Mouse (Mus musculus): ENCODE measurements around the gene Map10. TPM values are rescaled to one million over a fixed set of nuclear protein-coding genes. Genes with fewer than 3 reads are reported as not detected.

Gene Map10
- polyA plus RNA-seq, 1 experiment from 2014 or later = 1.8 TPM

DNA sequence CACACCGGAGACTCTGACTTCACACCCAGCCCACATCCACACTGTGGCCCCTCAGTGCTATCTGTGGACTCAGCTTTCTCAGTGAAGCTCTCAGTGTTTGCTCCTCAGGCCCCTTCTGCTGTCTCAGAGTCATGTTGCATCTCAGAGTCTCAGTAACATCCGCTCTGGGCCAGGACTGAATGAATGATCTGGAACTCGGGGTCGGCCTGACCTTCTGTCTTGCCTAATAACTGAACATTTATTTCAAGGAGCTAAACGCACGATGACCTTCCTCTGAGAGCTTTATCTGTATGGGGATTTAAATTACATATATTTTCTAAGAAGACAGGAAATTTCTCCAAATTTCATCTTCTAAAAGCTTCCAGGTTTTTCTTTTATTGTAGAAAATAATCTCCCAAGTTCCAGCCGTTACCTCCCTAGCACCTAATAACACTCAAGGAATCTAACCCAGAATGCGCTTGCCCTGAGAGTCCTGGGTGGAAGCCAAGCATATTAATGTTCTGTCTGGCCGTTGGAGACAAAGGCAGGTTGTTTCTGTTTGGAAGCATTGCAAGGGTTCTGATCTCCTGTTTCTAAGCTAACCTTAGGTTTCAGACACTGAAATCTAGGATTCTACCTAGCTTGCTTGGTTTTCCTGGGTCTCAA is 16.7 kb downstream of the Map10 start:
- no peak for TF ChIP-seq CTCF (IDR thresholded peaks at IDR 0.05; ENCODE audit: low read depth)
- H3K9ac ChIP-seq (ENCODE audit: low read length) = no peak overlapping the region
- no peak overlapping the region for H3K27ac ChIP-seq (replicated peaks)
- no peaks in the 10 kb centered on the region for H3K9me3 ChIP-seq (ENCODE audit: control insufficient read depth, low read length)
- no peaks in the 10 kb centered on the region for H3K4me1 ChIP-seq (replicated peaks; ENCODE audit: control insufficient read depth, insufficient read depth)
- 63% methylated on average over 9 of the region's 9 CpGs for WGBS
- H3K27me3 ChIP-seq (ENCODE audit: control insufficient read depth, insufficient read depth, low read length) = no peaks in the 10 kb centered on the region
- H3K4me2 ChIP-seq (replicated peaks; ENCODE audit: low read depth) = no peak overlapping the region
- no peak for DNase-seq (ENCODE audit: low spot score)
- H3K36me3 ChIP-seq (ENCODE audit: control insufficient read depth, insufficient read depth, low read length) = no peaks in the 10 kb centered on the region
- no peak for ATAC-seq (ENCODE audit: low FRiP score, low TSS enrichment)
- H3K4me3 ChIP-seq (ENCODE audit: low read depth, low read length) = no peak overlapping the region

DNA sequence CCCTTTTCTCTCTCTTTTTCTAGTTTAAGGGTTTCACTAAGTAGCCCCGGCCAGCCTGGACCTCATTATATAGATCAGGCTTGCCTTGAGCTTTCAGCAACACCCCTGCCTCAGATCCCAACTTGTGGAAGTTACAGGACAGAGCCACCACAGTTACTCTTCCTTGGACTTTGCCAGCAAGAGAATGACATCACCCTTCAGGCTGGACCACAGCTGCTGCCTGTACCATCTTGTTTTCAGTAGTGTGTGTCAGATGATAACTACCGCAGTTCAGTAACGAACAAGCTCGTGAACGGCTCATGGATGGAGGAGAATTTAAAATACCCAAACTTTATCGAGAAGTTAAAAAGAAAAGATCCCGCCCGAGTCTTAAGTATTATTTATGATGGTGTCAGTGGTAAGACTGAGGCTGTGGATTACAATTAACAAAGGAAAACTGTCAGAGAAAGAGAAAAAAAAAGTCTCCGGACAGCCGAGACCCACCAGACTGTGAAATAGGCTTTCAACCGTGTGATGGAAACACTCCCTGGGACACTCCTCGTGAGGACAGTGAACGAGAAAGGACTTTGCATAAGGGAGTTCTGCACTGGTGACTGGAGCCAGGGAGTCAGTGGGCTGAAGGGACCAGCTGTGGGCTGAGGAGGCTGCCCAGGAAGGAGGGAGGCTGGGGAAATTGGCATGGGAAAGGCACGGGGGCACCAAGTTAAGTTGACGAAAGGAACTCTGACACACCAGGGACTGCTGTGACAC is 20.7 kb downstream of the Map10 start:
- TF ChIP-seq CTCF (IDR thresholded peaks at IDR 0.05; ENCODE audit: low read depth) = no peak
- no peak for TF ChIP-seq EP300 (optimal IDR thresholded peaks at IDR 0.05)
- Histone ChIP-seq H3K27me3 (ENCODE audit: control insufficient read depth, insufficient read depth, low read length) (no peaks in the 10 kb centered on the region), H3K9me3 (ENCODE audit: control insufficient read depth, low read length) (no peaks in the 10 kb centered on the region), H3K4me1 (replicated peaks; ENCODE audit: control insufficient read depth, insufficient read depth) (no peaks in the 10 kb centered on the region), H3K36me3 (ENCODE audit: control insufficient read depth, insufficient read depth, low read length) (no peaks in the 10 kb centered on the region), H3K27ac (replicated peaks) (no peak overlapping the region), H3K9ac (ENCODE audit: low read length) (no peak overlapping the region), H3K4me3 (ENCODE audit: low read depth, low read length) (no peak overlapping the region), H3K4me2 (replicated peaks; ENCODE audit: low read depth) (no peak overlapping the region)
- 68% methylated on average over 15 of the region's 15 CpGs for WGBS
- DNase-seq (ENCODE audit: low spot score) (no peak), ATAC-seq (ENCODE audit: low FRiP score, low TSS enrichment) (no peak)

DNA sequence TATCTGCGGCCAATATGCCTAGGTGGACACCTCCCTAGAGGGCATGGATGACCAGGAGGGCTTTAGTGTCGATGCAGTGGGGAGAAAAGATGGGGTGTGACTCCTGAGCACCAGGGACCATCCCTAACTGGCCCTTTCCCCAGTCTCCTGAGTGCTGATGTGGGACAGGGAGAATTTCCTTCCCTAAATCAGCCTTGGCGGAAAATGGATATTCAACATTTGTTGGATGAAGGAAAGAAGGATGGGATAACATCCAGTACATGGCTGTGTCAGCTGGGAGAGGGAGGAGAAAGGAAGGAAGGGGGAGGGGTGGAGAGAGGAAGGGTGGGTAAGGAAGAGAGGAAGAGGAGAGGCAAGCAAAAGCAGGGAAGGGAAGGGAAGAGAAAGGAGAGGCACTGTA is 21.3 kb downstream of the Map10 start:
- ATAC-seq (ENCODE audit: low FRiP score, low TSS enrichment) (no peak), DNase-seq (ENCODE audit: low spot score) (no peak)
- H3K4me3 ChIP-seq (ENCODE audit: low read depth, low read length) = no peak overlapping the region
- H3K27ac ChIP-seq (replicated peaks) = no peak overlapping the region
- H3K9ac ChIP-seq (ENCODE audit: low read length) = no peak overlapping the region
- WGBS = 72% methylated on average over 3 of the region's 3 CpGs
- TF ChIP-seq EP300 (optimal IDR thresholded peaks at IDR 0.05) = no peak
- TF ChIP-seq CTCF (IDR thresholded peaks at IDR 0.05; ENCODE audit: low read depth) = no peak
- no peaks in the 10 kb centered on the region for H3K36me3 ChIP-seq (ENCODE audit: control insufficient read depth, insufficient read depth, low read length)
- H3K9me3 ChIP-seq (ENCODE audit: control insufficient read depth, low read length) = no peaks in the 10 kb centered on the region
- H3K4me2 ChIP-seq (replicated peaks; ENCODE audit: low read depth) = no peak overlapping the region
- H3K27me3 ChIP-seq (ENCODE audit: control insufficient read depth, insufficient read depth, low read length) = no peaks in the 10 kb centered on the region
- no peaks in the 10 kb centered on the region for H3K4me1 ChIP-seq (replicated peaks; ENCODE audit: control insufficient read depth, insufficient read depth)

DNA sequence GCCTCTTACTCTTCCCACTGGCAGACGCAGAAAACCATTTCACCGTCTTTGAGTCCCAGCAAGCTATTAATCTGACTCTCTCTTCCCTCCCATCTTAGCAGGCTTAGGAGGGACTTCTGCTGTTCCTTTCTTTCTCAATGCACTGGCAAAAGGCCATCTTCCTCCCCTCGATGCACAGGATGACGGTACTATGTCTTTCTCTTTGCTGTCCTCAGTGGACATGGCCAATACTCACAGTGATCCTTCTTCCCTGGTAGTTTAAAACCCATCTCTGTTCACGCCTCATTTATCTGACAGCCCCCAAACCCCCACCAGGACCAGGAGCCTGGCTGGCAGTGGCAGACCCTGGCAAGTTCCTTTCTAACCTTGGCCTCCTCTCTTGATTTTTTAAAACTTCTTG is 22.8 kb downstream of the Map10 start:
- Histone ChIP-seq H3K27me3 (ENCODE audit: control insufficient read depth, insufficient read depth, low read length) (no peaks in the 10 kb centered on the region), H3K9me3 (ENCODE audit: control insufficient read depth, low read length) (no peaks in the 10 kb centered on the region), H3K27ac (replicated peaks) (no peak overlapping the region), H3K4me1 (replicated peaks; ENCODE audit: control insufficient read depth, insufficient read depth) (no peaks in the 10 kb centered on the region), H3K36me3 (ENCODE audit: control insufficient read depth, insufficient read depth, low read length) (no peaks in the 10 kb centered on the region), H3K4me2 (replicated peaks; ENCODE audit: low read depth) (no peak overlapping the region), H3K4me3 (ENCODE audit: low read depth, low read length) (no peak overlapping the region), H3K9ac (ENCODE audit: low read length) (no peak overlapping the region)
- TF ChIP-seq EP300 (optimal IDR thresholded peaks at IDR 0.05) = no peak
- no peak for TF ChIP-seq CTCF (IDR thresholded peaks at IDR 0.05; ENCODE audit: low read depth)
- ATAC-seq (ENCODE audit: low FRiP score, low TSS enrichment) = no peak
- no peak for DNase-seq (ENCODE audit: low spot score)
- WGBS = 39% methylated on average over 5 of the region's 5 CpGs

DNA sequence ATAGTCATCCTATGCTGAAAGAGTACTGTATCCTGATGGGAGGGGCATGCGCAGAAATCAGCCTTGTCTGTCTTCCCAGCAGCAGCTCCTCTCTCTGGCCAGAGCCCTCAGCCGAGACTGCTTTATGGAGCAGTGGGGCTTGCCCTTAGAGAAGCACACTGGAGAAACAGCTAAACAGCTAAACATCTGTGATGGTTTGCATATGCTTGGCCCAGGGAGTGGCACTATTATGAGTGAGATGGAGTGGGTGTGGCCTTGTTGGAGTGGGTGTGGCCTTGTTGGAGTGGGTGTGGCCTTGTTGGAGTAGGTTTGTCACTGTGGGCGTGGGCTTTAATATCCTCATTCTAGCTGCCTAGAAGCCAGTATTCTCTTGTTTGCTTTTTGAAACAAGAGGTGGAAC is 23.6 kb downstream of the Map10 start:
- Histone ChIP-seq H3K9me3 (ENCODE audit: control insufficient read depth, low read length) (no peaks in the 10 kb centered on the region), H3K27me3 (ENCODE audit: control insufficient read depth, insufficient read depth, low read length) (no peaks in the 10 kb centered on the region), H3K4me1 (replicated peaks; ENCODE audit: control insufficient read depth, insufficient read depth) (no peaks in the 10 kb centered on the region), H3K36me3 (ENCODE audit: control insufficient read depth, insufficient read depth, low read length) (no peaks in the 10 kb centered on the region), H3K9ac (ENCODE audit: low read length) (no peak overlapping the region), H3K27ac (replicated peaks) (no peak overlapping the region), H3K4me2 (replicated peaks; ENCODE audit: low read depth) (no peak overlapping the region), H3K4me3 (ENCODE audit: low read depth, low read length) (no peak overlapping the region)
- 62% methylated on average over 3 of the region's 3 CpGs for WGBS
- ATAC-seq (ENCODE audit: low FRiP score, low TSS enrichment) (no peak), DNase-seq (ENCODE audit: low spot score) (no peak)
- TF ChIP-seq EP300 (optimal IDR thresholded peaks at IDR 0.05) (no peak), CTCF (IDR thresholded peaks at IDR 0.05; ENCODE audit: low read depth) (no peak)

DNA sequence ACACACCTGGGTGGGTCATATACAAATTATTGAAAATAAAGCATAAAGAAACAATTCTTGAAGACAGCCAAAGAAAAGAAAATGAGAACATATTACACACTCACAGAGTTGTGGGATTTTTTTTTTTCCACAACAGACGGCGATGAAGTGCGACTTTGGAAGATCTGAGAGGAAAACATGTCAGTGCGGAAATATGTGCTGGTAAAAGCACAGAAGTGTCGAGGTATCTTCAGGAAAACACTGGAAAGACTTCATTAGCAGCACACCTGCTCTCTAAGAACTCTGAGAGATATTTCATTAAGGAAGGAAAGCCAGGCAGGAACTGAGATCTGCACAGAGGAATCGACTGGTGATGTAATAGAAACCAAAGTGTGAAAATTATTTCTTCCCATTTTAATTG is 26.3 kb downstream of the Map10 start:
- Histone ChIP-seq H3K9ac (ENCODE audit: low read length) (no peak overlapping the region), H3K4me1 (replicated peaks; ENCODE audit: control insufficient read depth, insufficient read depth) (no peaks in the 10 kb centered on the region), H3K36me3 (ENCODE audit: control insufficient read depth, insufficient read depth, low read length) (no peaks in the 10 kb centered on the region), H3K9me3 (ENCODE audit: control insufficient read depth, low read length) (no peaks in the 10 kb centered on the region), H3K27ac (replicated peaks) (no peak overlapping the region), H3K27me3 (ENCODE audit: control insufficient read depth, insufficient read depth, low read length) (no peaks in the 10 kb centered on the region), H3K4me2 (replicated peaks; ENCODE audit: low read depth) (no peak overlapping the region), H3K4me3 (ENCODE audit: low read depth, low read length) (no peak overlapping the region)
- TF ChIP-seq EP300 (optimal IDR thresholded peaks at IDR 0.05) = no peak
- TF ChIP-seq CTCF (IDR thresholded peaks at IDR 0.05; ENCODE audit: low read depth) = no peak
- no peak for ATAC-seq (ENCODE audit: low FRiP score, low TSS enrichment)
- WGBS = 77% methylated on average over 6 of the region's 6 CpGs
- DNase-seq (ENCODE audit: low spot score) = no peak
